In the genomic region with DNA sequence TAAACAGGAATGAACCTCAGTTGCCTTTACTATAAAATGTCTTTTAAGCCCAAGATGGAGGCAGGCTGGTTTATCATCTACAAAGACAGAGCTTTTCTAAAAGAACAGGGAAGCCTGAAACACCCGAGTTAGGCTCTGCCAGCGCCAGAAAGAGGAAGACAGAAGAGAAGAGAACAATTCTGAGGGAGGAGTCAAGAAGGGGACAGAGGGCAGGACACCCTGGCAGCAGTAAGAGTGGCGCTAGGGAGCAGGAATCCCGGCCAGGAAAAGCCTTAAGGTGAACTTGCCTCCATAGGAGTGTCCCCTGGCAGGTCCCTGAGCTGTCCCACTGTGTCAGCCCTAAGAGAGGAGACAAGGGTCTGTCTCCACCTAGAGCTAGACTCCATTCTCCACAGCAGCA, we compare ENCODE assay signal across 23 mouse cellular contexts. TPM values are rescaled to one million over a fixed set of nuclear protein-coding genes. Genes with fewer than 3 reads are reported as not detected.
DNase-seq lines count a peak whose midpoint lies in the region; ATAC-seq and TF ChIP-seq lines count a peak whose summit lies in the region.
"Had no signal": no experiment of that assay in that cellular context is flagged by ENCODE, and none has a peak within 500 bp of the region (broad histone marks: within the 10 kb centered on the region; RNA-seq: fewer than 3 reads in every experiment).

No protein-coding gene starts in this region.

- WGBS in midbrain, embryonic 11.5 days = 32% methylated on average over 4 of the region's 4 CpGs
- 25% methylated on average over 4 of the region's 4 CpGs for WGBS in midbrain, embryonic 16.5 days

- H3K4me3 ChIP-seq in midbrain, embryonic 11.5 days (ENCODE audit: low read depth, low read length) = no peak overlapping the region
- H3K4me3 ChIP-seq in midbrain, embryonic 16.5 days (ENCODE audit: low read depth, low read length) = no peak overlapping the region
- H3K4me3 ChIP-seq in left cerebral cortex, adult 2 months = no peak overlapping the region
- H3K4me3 ChIP-seq: embryonic facial prominence, embryonic 15.5 days; erythroblast, embryonic 14.5 days; forebrain, embryonic 15.5 days; heart, adult 2 months; heart, embryonic 15.5 days; hindbrain, embryonic 10.5 days had no signal

- no peaks in the 10 kb centered on the region for H3K9me3 ChIP-seq in midbrain, embryonic 11.5 days (ENCODE audit: control insufficient read depth, low read length)
- no peaks in the 10 kb centered on the region for H3K9me3 ChIP-seq in midbrain, embryonic 16.5 days (replicated peaks; ENCODE audit: control insufficient read depth, low read length, poor library complexity, severe bottlenecking)
- H3K9me3 ChIP-seq: embryonic facial prominence, embryonic 15.5 days; forebrain, embryonic 15.5 days; heart, embryonic 15.5 days; hindbrain, embryonic 10.5 days had no signal

- H3K27me3 ChIP-seq in midbrain, embryonic 11.5 days (ENCODE audit: control insufficient read depth, insufficient read depth, low read length) = no peaks in the 10 kb centered on the region
- no peaks in the 10 kb centered on the region for H3K27me3 ChIP-seq in midbrain, embryonic 16.5 days (ENCODE audit: control insufficient read depth, insufficient read depth, low read depth, low read length)
- H3K27me3 ChIP-seq: CH12.LX; embryonic facial prominence, embryonic 15.5 days; forebrain, embryonic 15.5 days; heart, embryonic 15.5 days had no signal

- peak; percentile 29 for DNase-seq in kidney, adult 11 months
- no peak for DNase-seq in kidney, postnatal 10 days
- DNase-seq in midbrain, embryonic 11.5 days (ENCODE audit: low spot score, missing footprints) = peak; percentile 45
- DNase-seq in left cerebral cortex, adult 2 months (ENCODE audit: extremely low spot score in 1 of 2, low spot score in 2 of 2) = no peak
- DNase-seq in right cerebral cortex, adult 18-20 months = no peak
- DNase-seq: adrenal gland, postnatal 14 days; cerebellum, adult 11-12 months; cerebellum, postnatal 10 days; embryo, embryonic 11 days; gastrocnemius, postnatal 36 days; heart, adult 2 months; heart, postnatal 14 days had no signal

- intact Hi-C loops in left cerebral cortex, adult 2 months (cut with DNase I) = loop anchor here (5.0 to 10.0 kb wide), 3 partner anchors 301 to 571 kb away; no protein-coding TSS in a partner anchor

- peaks cover 3% of the 10 kb centered on the region; the same call in 1 of the 2 replicates for H3K4me1 ChIP-seq in midbrain, embryonic 11.5 days (ENCODE audit: control insufficient read depth, insufficient read depth, low read length)
- no peaks in the 10 kb centered on the region for H3K4me1 ChIP-seq in midbrain, embryonic 16.5 days (ENCODE audit: control insufficient read depth, insufficient read depth, low read length)

- TF ChIP-seq CTCF in left cerebral cortex, adult 2 months (IDR thresholded peaks at IDR 0.05) = no peak

- no peak overlapping the region for H3K27ac ChIP-seq in midbrain, embryonic 11.5 days (ENCODE audit: low read depth, low read length)
- no peak overlapping the region for H3K27ac ChIP-seq in midbrain, embryonic 16.5 days (ENCODE audit: low read length)
- no peak overlapping the region for H3K27ac ChIP-seq in left cerebral cortex, adult 2 months
- H3K27ac ChIP-seq: embryonic facial prominence, embryonic 15.5 days; forebrain, embryonic 15.5 days; heart, adult 2 months; heart, embryonic 15.5 days; hindbrain, embryonic 10.5 days; hindbrain, embryonic 14.5 days had no signal

- ATAC-seq in midbrain, embryonic 11.5 days (ENCODE audit: low FRiP score) = no peak
- no peak for ATAC-seq in midbrain, embryonic 16.5 days
- ATAC-seq in granulocyte monocyte progenitor cell, adult 5-6 weeks (replicated peaks; ENCODE audit: poor library complexity, severe bottlenecking) = peak; percentile 52

- H3K36me3 ChIP-seq in midbrain, embryonic 11.5 days (ENCODE audit: control insufficient read depth, insufficient read depth, low read length) = no peaks in the 10 kb centered on the region
- H3K36me3 ChIP-seq in midbrain, embryonic 16.5 days (ENCODE audit: control insufficient read depth, insufficient read depth, low read length) = no peaks in the 10 kb centered on the region
- H3K36me3 ChIP-seq: embryonic facial prominence, embryonic 15.5 days; forebrain, embryonic 15.5 days; heart, embryonic 15.5 days; hindbrain, embryonic 10.5 days had no signal

- no peak overlapping the region for H3K4me2 ChIP-seq in midbrain, embryonic 11.5 days
- no peak overlapping the region for H3K4me2 ChIP-seq in midbrain, embryonic 16.5 days (ENCODE audit: low read length)
- H3K4me2 ChIP-seq: embryonic facial prominence, embryonic 15.5 days; forebrain, embryonic 15.5 days; heart, embryonic 11.5 days; heart, embryonic 15.5 days; hindbrain, embryonic 14.5 days had no signal

- H3K9ac ChIP-seq in midbrain, embryonic 11.5 days (ENCODE audit: low read length) = no peak overlapping the region
- no peak overlapping the region for H3K9ac ChIP-seq in midbrain, embryonic 16.5 days (ENCODE audit: low read depth, low read length)
- H3K9ac ChIP-seq: embryonic facial prominence, embryonic 15.5 days; forebrain, embryonic 15.5 days; heart, embryonic 15.5 days; hindbrain, embryonic 14.5 days had no signal

RNA-seq across cellular contexts. Expression of a gene that starts 6.2 kb away (rescaled TPM):
- 52.6 and 53.1 TPM in 2 replicates for polyA plus RNA-seq in midbrain, embryonic 11.5 days (2014; fragmentation: Nextera tagmentation; extraction: Ambion mirVana)
- 17.7 and 18.9 TPM in 2 replicates for polyA plus RNA-seq in midbrain, embryonic 16.5 days (2015; fragmentation: Nextera tagmentation; extraction: Ambion mirVana)
- 29.2 and 36.6 TPM in 2 replicates for total RNA-seq in granulocyte monocyte progenitor cell, adult 5-6 weeks (2014; fragmentation: Nextera tagmentation)
- 19.4 and 25.6 TPM in 2 replicates for total RNA-seq in granulocyte monocyte progenitor cell, adult 5-6 weeks (2017)
- 10 to 100 TPM; 30.5 to 32.7 TPM for total RNA-seq in left cerebral cortex, adult 2 months (2021)

RNA-seq across cellular contexts. Expression of a gene that starts 17.0 kb away (rescaled TPM):
- polyA plus RNA-seq in midbrain, embryonic 11.5 days (2014; fragmentation: Nextera tagmentation; extraction: Ambion mirVana) = 0.51 and 0.63 TPM in 2 replicates
- polyA plus RNA-seq in midbrain, embryonic 16.5 days (2015; fragmentation: Nextera tagmentation; extraction: Ambion mirVana) = 0.45 and 0.77 TPM in 2 replicates
- total RNA-seq in granulocyte monocyte progenitor cell, adult 5-6 weeks (2014; fragmentation: Nextera tagmentation) = 0.92 TPM in 1 of 2 replicates, not detected in the other
- total RNA-seq in granulocyte monocyte progenitor cell, adult 5-6 weeks (2017) = not detected in 2 replicates
- 10 to 100 TPM; 12.6 to 14.1 TPM for total RNA-seq in left cerebral cortex, adult 2 months (2021)
- total RNA-seq: gastrocnemius, postnatal 36 days had no signal
- polyA plus RNA-seq: embryonic facial prominence, embryonic 11.5 days; heart, adult 2 months had no signal

RNA-seq across cellular contexts. Expression of a gene that starts 23.0 kb away (rescaled TPM):
- polyA plus RNA-seq in midbrain, embryonic 11.5 days (2014; fragmentation: Nextera tagmentation; extraction: Ambion mirVana) = 47.4 and 50.7 TPM in 2 replicates
- polyA plus RNA-seq in midbrain, embryonic 16.5 days (2015; fragmentation: Nextera tagmentation; extraction: Ambion mirVana) = 110 and 114 TPM in 2 replicates
- 220 and 237 TPM in 2 replicates for total RNA-seq in granulocyte monocyte progenitor cell, adult 5-6 weeks (2014; fragmentation: Nextera tagmentation)
- total RNA-seq in granulocyte monocyte progenitor cell, adult 5-6 weeks (2017) = 140 and 162 TPM in 2 replicates
- total RNA-seq in left cerebral cortex, adult 2 months (2021) = 10 to 100 TPM; 35.1 to 36.5 TPM

RNA-seq across cellular contexts. Expression of a gene that starts 39.6 kb away (rescaled TPM):
- polyA plus RNA-seq in midbrain, embryonic 11.5 days (2014; fragmentation: Nextera tagmentation; extraction: Ambion mirVana) = 24.9 and 25.3 TPM in 2 replicates
- polyA plus RNA-seq in midbrain, embryonic 16.5 days (2015; fragmentation: Nextera tagmentation; extraction: Ambion mirVana) = 22.8 and 23.3 TPM in 2 replicates
- total RNA-seq in granulocyte monocyte progenitor cell, adult 5-6 weeks (2014; fragmentation: Nextera tagmentation) = 20.7 and 24.6 TPM in 2 replicates
- total RNA-seq in granulocyte monocyte progenitor cell, adult 5-6 weeks (2017) = 20.3 and 26.8 TPM in 2 replicates
- total RNA-seq in left cerebral cortex, adult 2 months (2021) = 10 to 100 TPM; 62.2 to 69.7 TPM

RNA-seq across cellular contexts. Expression of a gene that starts 43.9 kb away (rescaled TPM):
- polyA plus RNA-seq in midbrain, embryonic 11.5 days (2014; fragmentation: Nextera tagmentation; extraction: Ambion mirVana) = 31.3 and 35.9 TPM in 2 replicates
- 57.0 and 58.7 TPM in 2 replicates for polyA plus RNA-seq in midbrain, embryonic 16.5 days (2015; fragmentation: Nextera tagmentation; extraction: Ambion mirVana)
- total RNA-seq in granulocyte monocyte progenitor cell, adult 5-6 weeks (2014; fragmentation: Nextera tagmentation) = 12.0 and 19.9 TPM in 2 replicates
- 12.5 and 13.6 TPM in 2 replicates for total RNA-seq in granulocyte monocyte progenitor cell, adult 5-6 weeks (2017)
- total RNA-seq in left cerebral cortex, adult 2 months (2021) = 10 to 100 TPM; 49.3 to 50.4 TPM

Comparison
In these comparisons a context has a peak if more than half of its experiments do, and no peak if none do; other contexts are left out.
1. DNase-seq: peak in kidney, adult 11 months (single experiment) and midbrain, embryonic 11.5 days (single experiment); none in kidney, postnatal 10 days (single experiment), left cerebral cortex, adult 2 months (0 of 2) and right cerebral cortex, adult 18-20 months (single experiment).
2. RNA of a gene that starts 17.0 kb away (total RNA-seq): 12.6 to 14.1 TPM in left cerebral cortex, adult 2 months; 0.92 TPM in granulocyte monocyte progenitor cell, adult 5-6 weeks; every median in the first group is over 4 times any median in the second.